Mouse (Mus musculus) lung, embryonic 14.5 days (tissue): Measurements from ENCODE around the gene Usp37. TPM values are rescaled to one million over a fixed set of nuclear protein-coding genes. Genes with fewer than 3 reads are reported as not detected.
"Not testable (repeated sequence)": the region's sequence is repeated elsewhere in the genome, so short reads cannot be mapped to it uniquely, and the experiment has no call there.

ENCODE experiments used
- ATAC-seq: fragments of 200-750 bp; cut with Nextera tagmentation; 2 replicates; pipeline ENCODE4 v1.8.0; 2017; ENCODE audit warnings: mild to moderate bottlenecking, moderate TSS enrichment, moderate library complexity; ENCODE audit not compliant: insufficient read depth
- DNase-seq: peaks from one replicate; pipeline ENCODE4 v3.0.0-alpha.2; 2015
- H3K27ac ChIP-seq: fragments of 300-500 bp; sonication (generic); 2 replicates; pipeline ENCODE4 v1.5.1; 2014; ENCODE audit warnings: low read depth, mild to moderate bottlenecking, moderate library complexity
- H3K27me3 ChIP-seq: fragments of 300-500 bp; sonication (generic); 2 replicates; pipeline ENCODE4 v1.6.1; 2014; ENCODE audit warnings: low read length, control low read depth; ENCODE audit not compliant: insufficient read depth
- H3K36me3 ChIP-seq: fragments of 300-500 bp; sonication (generic); 2 replicates; pipeline ENCODE4 v1.6.1; 2014; ENCODE audit warnings: control low read depth; ENCODE audit not compliant: insufficient read depth
- H3K4me1 ChIP-seq: fragments of 300-500 bp; sonication (generic); 2 replicates; pipeline ENCODE4 v1.6.1; 2014; ENCODE audit warnings: antibody characterized with exemption, control low read depth; ENCODE audit not compliant: insufficient read depth
- H3K4me2 ChIP-seq: fragments of 300-500 bp; sonication (generic); 2 replicates; pipeline ENCODE4 v1.6.1; 2014; ENCODE audit warnings: mild to moderate bottlenecking
- H3K4me3 ChIP-seq: fragments of 300-500 bp; sonication (generic); 2 replicates; pipeline ENCODE4 v1.5.1; 2014; ENCODE audit warnings: low read depth, low read length
- H3K9ac ChIP-seq: fragments of 300-500 bp; sonication (generic); 2 replicates; pipeline ENCODE4 v1.6.1; 2014
- H3K9me3 ChIP-seq: fragments of 300-500 bp; sonication (generic); 2 replicates; pipeline ENCODE4 v1.6.1; 2016; ENCODE audit warnings: low read depth, low read length, control low read depth
- CTCF ChIP-seq: IDR thresholded peaks from 2 replicates; pipeline ENCODE4 v1.5.1; 2016; ENCODE audit warnings: antibody characterized with exemption, low read depth
- WGBS: fragments of 180-500 bp; shearing (Covaris S2); extraction: QIAGEN DNeasy Blood & Tissue Kit; methylation state at CpG from one replicate; pipeline ENCODE4 v1.1.7; 2014; 5-methylcytosine and 5-hydroxymethylcytosine counted together
- polyA plus RNA-seq: library from polyadenylated mRNA; unstranded; fragments of >200 nt; fragmentation: Nextera tagmentation; extraction: Ambion mirVana; gene quantifications from 2 replicates; pipeline ENCODE4 v1.2.1, GENCODE M21; 2014

Gene Usp37
- polyA plus RNA-seq, 1 experiment from 2014 or later = 40.4 TPM

DNA sequence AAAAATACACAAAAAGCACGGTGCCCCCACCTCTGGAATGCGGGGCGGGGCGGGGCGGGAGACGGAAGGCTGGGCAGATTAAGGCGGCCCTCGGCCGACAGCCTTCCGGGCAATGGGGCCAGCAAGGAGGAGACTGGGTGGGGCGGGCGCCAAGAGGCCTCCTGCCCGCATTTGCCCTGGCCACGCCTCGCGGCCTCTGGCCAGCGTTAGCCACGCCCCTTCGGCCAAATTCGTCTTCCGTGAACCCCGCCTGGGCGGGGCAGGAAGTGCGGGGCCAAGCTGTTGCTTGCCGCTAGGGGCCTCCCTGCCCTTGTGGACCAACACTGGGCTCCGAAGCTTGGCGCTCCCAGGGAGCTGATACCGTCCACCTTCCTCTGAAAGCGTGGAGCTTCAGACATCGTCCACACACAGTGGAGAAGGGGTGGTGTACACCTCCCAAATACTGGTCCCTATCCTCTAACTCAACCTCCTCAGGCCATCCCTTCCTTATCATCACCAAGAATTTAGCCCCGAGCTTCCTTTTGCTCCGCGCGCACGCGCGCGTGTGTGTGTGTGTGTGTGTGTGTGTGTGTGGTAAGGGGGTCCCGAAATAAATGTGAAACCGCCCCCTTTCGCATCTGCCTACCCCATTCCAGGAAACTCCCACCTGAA, 146.7 kb downstream of the Usp37 start:
- Histone ChIP-seq H3K9me3 (no peaks in the 10 kb centered on the region), H3K36me3 (peaks cover 25% of the 10 kb centered on the region), H3K4me2 (peak overlapping the region; percentile 88), H3K27ac (peak overlapping the region; percentile 90), H3K4me1 (no peaks in the 10 kb centered on the region; the same call in none of the 2 replicates), H3K27me3 (no peaks in the 10 kb centered on the region), H3K9ac (peak overlapping the region; percentile 59), H3K4me3 (peak overlapping the region; percentile 41)
- 0% methylated on average over 41 of the region's 41 CpGs for WGBS
- peak; percentile 93 for TF ChIP-seq CTCF
- DNase-seq (peak; percentile 100), ATAC-seq (peak; percentile 93)

DNA sequence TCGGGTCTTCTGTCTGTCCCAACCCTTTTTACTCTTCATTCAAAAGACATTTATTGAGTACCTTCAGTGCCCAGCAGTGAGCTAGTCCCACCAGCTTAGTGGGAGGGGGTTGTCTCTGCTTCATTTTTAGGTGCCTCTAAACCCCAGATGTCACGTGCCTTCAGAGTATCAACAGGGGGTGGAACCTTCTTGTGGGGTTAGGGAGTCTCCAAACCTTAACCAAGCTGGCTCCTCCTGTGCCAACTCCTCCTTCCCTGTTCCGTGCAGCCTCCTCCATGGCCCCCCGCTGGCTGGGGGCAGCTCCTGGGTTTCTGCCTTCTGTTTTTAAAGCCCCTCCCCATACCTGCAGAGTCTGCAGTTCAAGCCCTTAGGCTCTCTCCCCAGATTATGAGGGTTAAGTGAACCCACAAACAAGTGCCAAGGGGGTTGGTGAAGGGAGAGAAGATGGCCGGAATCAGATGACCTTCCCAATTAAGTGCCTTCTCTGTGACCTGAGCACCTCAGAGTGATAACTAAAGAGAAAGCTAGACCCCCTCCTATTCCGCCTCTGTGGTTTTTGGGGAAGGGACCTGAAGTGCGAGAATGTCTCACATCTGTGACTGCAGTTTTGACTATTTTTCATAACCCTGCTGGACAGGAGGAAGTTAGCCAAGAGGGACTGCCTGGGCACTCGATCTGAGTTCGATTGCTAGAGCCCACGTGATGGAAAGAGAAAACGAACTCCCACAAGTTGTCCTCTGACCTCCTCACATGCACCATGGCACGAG, 147.4 kb downstream of the Usp37 start:
- 4% methylated on average over 11 of the region's 12 CpGs for WGBS
- not testable (repeated sequence) for ATAC-seq, H3K27me3 ChIP-seq, H3K9me3 ChIP-seq, H3K4me1 ChIP-seq, DNase-seq
- peak overlapping the region; percentile 90 for H3K27ac ChIP-seq
- H3K36me3 ChIP-seq = peaks cover 25% of the 10 kb centered on the region
- peak overlapping the region; percentile 26 for H3K9ac ChIP-seq
- H3K4me2 ChIP-seq = peak overlapping the region; percentile 88
- peak overlapping the region; percentile 41 for H3K4me3 ChIP-seq

DNA sequence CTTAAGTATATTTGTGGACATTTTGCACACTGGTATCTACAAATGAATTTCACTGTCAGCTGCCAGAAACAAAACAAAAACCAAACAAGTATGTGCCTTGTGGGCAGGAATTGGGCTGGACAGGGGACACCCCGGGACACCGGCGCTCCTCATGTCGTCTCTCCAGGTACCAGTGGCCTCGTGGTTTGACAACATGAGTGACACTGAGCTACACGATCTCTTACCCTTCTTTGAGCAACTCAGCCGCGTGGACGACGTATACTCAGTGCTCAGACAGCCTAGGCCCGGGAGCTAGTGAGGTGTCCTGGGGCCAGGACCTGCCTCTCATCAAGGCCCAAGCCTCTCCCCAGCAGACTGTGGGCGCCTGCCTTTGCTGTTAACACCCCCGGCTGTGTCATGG, 148.8 kb downstream of the Usp37 start:
- H3K27ac ChIP-seq = no peak overlapping the region
- H3K4me3 ChIP-seq = no peak overlapping the region
- no peak overlapping the region for H3K9ac ChIP-seq
- no peaks in the 10 kb centered on the region for H3K27me3 ChIP-seq
- no peaks in the 10 kb centered on the region for H3K9me3 ChIP-seq
- no peak for TF ChIP-seq CTCF
- peaks cover 6% of the 10 kb centered on the region for H3K4me1 ChIP-seq
- H3K36me3 ChIP-seq = peaks cover 25% of the 10 kb centered on the region
- ATAC-seq (no peak), DNase-seq (no peak)
- 82% methylated on average over 13 of the region's 13 CpGs for WGBS
- H3K4me2 ChIP-seq = no peak overlapping the region

DNA sequence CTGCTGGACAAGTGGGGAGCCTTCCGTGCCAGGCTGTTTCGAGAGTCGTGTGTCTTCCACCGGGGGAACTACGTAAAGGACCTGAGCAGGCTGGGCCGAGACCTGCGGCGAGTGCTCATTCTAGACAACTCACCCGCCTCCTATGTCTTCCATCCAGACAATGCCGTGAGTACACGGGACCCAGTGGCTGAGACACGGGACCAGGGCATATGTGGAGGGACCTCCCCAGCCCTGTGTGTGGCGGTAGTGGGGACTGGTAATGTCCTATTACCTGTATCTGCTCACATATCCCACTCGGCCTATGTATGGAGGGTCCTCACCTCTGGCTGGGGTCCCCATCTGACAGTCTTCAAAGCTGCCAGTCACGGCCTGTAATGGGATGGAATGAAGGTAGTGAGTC, 149.2 kb downstream of the Usp37 start:
- H3K36me3 ChIP-seq = peaks cover 25% of the 10 kb centered on the region
- no peak for TF ChIP-seq CTCF
- DNase-seq = no peak
- no peak overlapping the region for H3K4me2 ChIP-seq
- H3K27ac ChIP-seq = no peak overlapping the region
- H3K9ac ChIP-seq = no peak overlapping the region
- no peak for ATAC-seq
- H3K4me3 ChIP-seq = no peak overlapping the region
- WGBS = 91% methylated on average over 15 of the region's 15 CpGs
- H3K27me3 ChIP-seq = no peaks in the 10 kb centered on the region
- H3K9me3 ChIP-seq = no peaks in the 10 kb centered on the region
- H3K4me1 ChIP-seq = peaks cover 10% of the 10 kb centered on the region

DNA sequence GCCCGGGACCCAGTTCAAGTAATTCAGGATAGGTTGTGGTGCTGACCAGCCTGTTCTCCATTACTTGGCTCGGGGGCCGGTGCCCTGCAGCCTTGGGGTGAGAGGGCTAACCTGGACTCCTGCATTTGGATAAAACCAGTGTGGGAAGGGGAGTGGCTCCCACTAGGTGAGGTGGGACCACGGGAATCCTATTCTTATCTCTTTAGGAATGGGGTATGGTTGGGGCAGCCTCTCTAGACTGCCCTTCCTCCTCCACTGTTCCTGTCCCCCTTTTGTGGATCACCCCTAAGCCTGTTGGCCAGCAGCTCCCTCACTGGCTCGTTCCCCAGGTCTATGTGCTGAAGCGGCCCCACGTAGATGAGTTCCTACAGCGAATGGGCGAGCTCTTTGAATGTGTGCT, 149.8 kb downstream of the Usp37 start:
- DNase-seq (no peak), ATAC-seq (no peak)
- 83% methylated on average over 9 of the region's 9 CpGs for WGBS
- Histone ChIP-seq H3K27ac (no peak overlapping the region), H3K4me2 (no peak overlapping the region), H3K9ac (no peak overlapping the region), H3K36me3 (peaks cover 25% of the 10 kb centered on the region), H3K4me1 (peaks cover 12% of the 10 kb centered on the region), H3K4me3 (no peak overlapping the region), H3K27me3 (no peaks in the 10 kb centered on the region), H3K9me3 (no peaks in the 10 kb centered on the region)
- no peak for TF ChIP-seq CTCF

DNA sequence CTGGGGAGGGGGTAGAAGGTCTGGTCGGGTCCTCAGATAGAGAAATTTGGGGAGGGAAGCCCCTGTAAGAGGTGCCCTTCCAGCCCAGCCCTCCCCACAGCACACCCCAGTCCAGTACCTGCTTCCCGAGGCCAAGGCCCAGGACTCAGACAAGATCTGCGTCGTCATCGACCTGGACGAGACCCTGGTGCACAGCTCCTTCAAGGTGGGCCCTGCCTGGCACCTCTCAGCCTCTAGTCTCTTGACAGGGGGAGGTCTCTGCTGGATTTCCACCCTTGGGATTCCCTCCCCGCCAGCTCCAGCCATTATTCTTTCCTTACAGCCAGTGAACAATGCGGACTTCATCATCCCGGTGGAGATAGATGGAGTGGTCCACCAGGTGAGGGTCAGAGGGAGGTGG, 150.4 kb downstream of the Usp37 start:
- Histone ChIP-seq H3K9ac (no peak overlapping the region), H3K4me3 (peak overlapping the region; percentile 88; the same call in 1 of the 2 replicates)
- whole genome bisulfite sequencing = 86% methylated on average over 9 of the region's 9 CpGs

DNA sequence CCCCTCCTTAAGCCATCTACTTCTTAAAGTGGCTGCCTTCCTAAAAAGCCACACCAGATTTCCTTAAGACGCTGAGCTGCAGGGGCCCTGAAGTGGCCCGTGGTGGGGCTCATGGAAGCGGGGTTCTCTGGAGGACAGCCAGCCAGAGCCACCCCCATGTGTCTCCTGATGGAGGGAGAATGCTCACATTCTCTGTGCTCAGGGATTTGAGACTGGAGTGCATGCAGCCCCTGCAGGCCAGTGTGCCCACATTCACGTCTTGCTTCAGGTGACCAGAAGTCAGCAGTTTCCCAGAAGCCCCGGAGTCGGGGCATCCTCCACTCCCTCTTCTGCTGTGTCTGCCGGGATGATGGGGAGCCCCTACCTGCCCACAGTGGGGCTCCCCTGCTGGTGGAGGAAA, 151.1 kb downstream of the Usp37 start:
- Histone ChIP-seq H3K9ac (peak overlapping the region; percentile 99), H3K36me3 (peaks cover 25% of the 10 kb centered on the region), H3K4me1 (peaks cover 12% of the 10 kb centered on the region), H3K4me2 (peak overlapping the region; percentile 98), H3K27ac (peak overlapping the region; percentile 99; the same call in 1 of the 2 replicates), H3K9me3 (no peaks in the 10 kb centered on the region), H3K27me3 (no peaks in the 10 kb centered on the region), H3K4me3 (peak overlapping the region; percentile 88)
- TF ChIP-seq CTCF = no peak
- ATAC-seq (no peak), DNase-seq (peak; percentile 24)
- WGBS = 39% methylated on average over 7 of the region's 7 CpGs

More for the DNA sequence above, 150.4 kb downstream of the Usp37 start:
- H3K36me3 ChIP-seq = peaks cover 25% of the 10 kb centered on the region
- peaks cover 12% of the 10 kb centered on the region for H3K4me1 ChIP-seq
- no peaks in the 10 kb centered on the region for H3K9me3 ChIP-seq
- no peaks in the 10 kb centered on the region for H3K27me3 ChIP-seq
- no peak for ATAC-seq
- peak overlapping the region; percentile 98 for H3K4me2 ChIP-seq
- no peak for TF ChIP-seq CTCF
- no peak overlapping the region for H3K27ac ChIP-seq
- DNase-seq = no peak
